Mouse (Mus musculus) liver, embryonic 15.5 days (tissue): ENCODE data around the gene Gmfg. TPM values are rescaled to one million over a fixed set of nuclear protein-coding genes. Genes with fewer than 3 reads are reported as not detected.

Experiments used
- ATAC-seq: fragments of 200-750 bp; cut with Nextera tagmentation; 2 replicates; pipeline ENCODE4 v1.8.0; 2017; ENCODE audit warnings: moderate number of reproducible peaks, mild to moderate bottlenecking, moderate library complexity; ENCODE audit not compliant: insufficient read depth
- H3K27ac ChIP-seq: fragments of 300-500 bp; sonication (generic); replicated peaks from 2 replicates; pipeline ENCODE4 v1.5.1; 2015; ENCODE audit warnings: mild to moderate bottlenecking, inconsistent platforms
- H3K27me3 ChIP-seq: fragments of 300-500 bp; sonication (generic); 2 replicates; pipeline ENCODE4 v1.6.1; 2015; ENCODE audit warnings: mild to moderate bottlenecking, inconsistent platforms
- H3K36me3 ChIP-seq: fragments of 300-500 bp; sonication (generic); replicated peaks from 2 replicates; pipeline ENCODE4 v1.6.1; 2015; ENCODE audit warnings: moderate library complexity, mild to moderate bottlenecking, inconsistent platforms
- H3K4me1 ChIP-seq: fragments of 300-500 bp; sonication (generic); replicated peaks from 2 replicates; pipeline ENCODE4 v1.6.1; 2015; ENCODE audit warnings: inconsistent platforms
- H3K4me2 ChIP-seq: fragments of 300-500 bp; sonication (generic); 2 replicates; pipeline ENCODE4 v1.6.1; 2015; ENCODE audit warnings: moderate library complexity, mild to moderate bottlenecking, inconsistent platforms
- H3K4me3 ChIP-seq: fragments of 300-500 bp; sonication (generic); replicated peaks from 2 replicates; pipeline ENCODE4 v1.5.1; 2015; ENCODE audit warnings: mild to moderate bottlenecking, inconsistent platforms
- H3K9ac ChIP-seq: fragments of 300-500 bp; sonication (generic); 2 replicates; pipeline ENCODE4 v1.6.1; 2015; ENCODE audit warnings: moderate library complexity, mild to moderate bottlenecking, inconsistent platforms
- H3K9me3 ChIP-seq: fragments of 300-500 bp; sonication (generic); replicated peaks from 2 replicates; pipeline ENCODE4 v1.6.1; 2016; ENCODE audit warnings: inconsistent platforms
- WGBS: fragments of 180-500 bp; shearing (Covaris S2); methylation state at CpG from one replicate; pipeline ENCODE4 v1.1.7; 2015; ENCODE audit warnings: mixed read lengths; ENCODE audit not compliant: insufficient replicate concordance; 5-methylcytosine and 5-hydroxymethylcytosine counted together
- polyA plus RNA-seq: library from polyadenylated mRNA; unstranded; fragments of >200 nt; fragmentation: Nextera tagmentation; extraction: Ambion mirVana; gene quantifications from 2 replicates; pipeline ENCODE4 v1.2.1, GENCODE M21; 2015

Gene Gmfg
- polyA plus RNA-seq, 1 experiment from 2014 or later = 35.6 TPM

DNA sequence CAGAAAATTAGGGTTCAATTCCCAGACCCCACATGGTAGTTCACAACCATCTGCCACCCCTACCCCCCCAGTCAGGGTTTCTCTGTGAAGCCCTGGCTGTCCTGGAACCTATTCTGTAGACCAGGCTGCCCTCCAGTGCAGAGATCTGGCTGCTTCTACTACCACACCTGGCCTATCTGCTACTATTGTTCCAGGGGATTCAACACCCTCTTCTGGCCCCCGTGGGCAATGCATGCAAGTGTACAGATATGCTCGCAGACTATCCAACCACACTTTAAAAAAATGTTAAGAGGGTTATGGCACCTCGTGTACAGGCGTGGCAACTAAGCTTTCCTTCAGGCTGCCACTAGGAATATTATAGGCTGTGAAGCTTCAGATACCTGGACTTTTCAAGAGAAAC lies 24.4 kb upstream of the Gmfg start:
- WGBS = 51% methylated on average over 4 of the region's 4 CpGs
- Histone ChIP-seq H3K27me3 (no peaks in the 10 kb centered on the region), H3K36me3 (peaks cover 94% of the 10 kb centered on the region), H3K4me2 (no peak overlapping the region), H3K4me1 (0 out of 2 replicates have a peak, but pooled peaks cover 3% of the 10 kb centered on the region), H3K4me3 (no peak overlapping the region), H3K9me3 (no peaks in the 10 kb centered on the region), H3K9ac (no peak overlapping the region), H3K27ac (no peak overlapping the region)
- no peak for ATAC-seq

DNA sequence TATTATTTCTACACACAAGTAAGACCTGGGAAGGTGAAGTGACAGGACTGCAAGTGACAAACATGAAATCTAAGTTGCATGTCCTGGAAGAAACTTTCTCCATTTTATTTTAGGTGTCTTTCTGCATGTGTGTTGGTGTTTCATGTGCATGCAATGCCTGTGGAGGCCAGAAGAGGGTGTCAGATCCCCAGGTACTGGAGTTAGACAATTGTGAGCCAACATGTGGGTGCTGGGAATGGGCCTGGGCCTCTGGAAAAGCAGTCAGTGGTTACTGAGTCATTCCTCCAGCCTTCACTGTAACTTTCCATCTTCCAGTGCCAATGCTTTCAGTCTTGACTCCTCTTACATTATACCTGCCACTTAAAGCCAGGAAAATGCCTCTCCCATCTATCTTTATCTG lies 19.9 kb upstream of the Gmfg start:
- H3K4me1 ChIP-seq = no peaks in the 10 kb centered on the region
- H3K4me2 ChIP-seq = no peak overlapping the region
- no peaks in the 10 kb centered on the region for H3K27me3 ChIP-seq
- H3K27ac ChIP-seq = no peak overlapping the region
- no peak overlapping the region for H3K9ac ChIP-seq
- no peaks in the 10 kb centered on the region for H3K9me3 ChIP-seq
- ATAC-seq = no peak
- H3K4me3 ChIP-seq = no peak overlapping the region
- peaks cover 99% of the 10 kb centered on the region for H3K36me3 ChIP-seq

DNA sequence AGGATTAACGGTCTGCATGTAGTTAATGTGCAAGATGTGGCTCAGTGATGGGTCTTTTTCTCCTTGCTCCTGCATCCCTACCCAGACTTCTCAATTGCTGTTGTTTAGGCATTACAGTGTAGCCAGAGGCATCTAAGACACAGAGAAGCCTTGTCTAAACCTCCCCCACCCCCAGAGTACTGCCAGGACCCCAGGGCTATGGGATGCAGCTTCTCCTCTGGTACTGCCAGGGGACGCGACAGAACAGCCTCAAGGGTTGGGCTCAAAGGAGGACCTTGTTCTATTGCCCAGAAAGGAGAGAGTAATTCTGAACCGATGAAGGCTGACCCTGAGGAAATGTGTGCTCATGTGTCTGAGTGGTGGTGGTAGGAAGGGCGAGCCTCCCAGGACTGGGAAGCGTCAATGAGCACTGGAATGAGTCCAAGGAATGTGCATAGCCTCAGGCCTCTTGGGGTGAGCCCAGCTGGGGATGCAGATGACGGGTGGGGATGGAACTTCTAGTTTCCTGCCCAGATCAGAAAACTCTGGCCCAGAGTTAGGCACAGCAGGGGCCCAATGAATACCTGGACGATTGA lies 19.1 kb upstream of the Gmfg start:
- Histone ChIP-seq H3K27me3 (no peaks in the 10 kb centered on the region), H3K4me2 (no peak overlapping the region), H3K4me1 (no peaks in the 10 kb centered on the region), H3K36me3 (peaks cover 99% of the 10 kb centered on the region), H3K9me3 (no peaks in the 10 kb centered on the region), H3K9ac (no peak overlapping the region), H3K27ac (no peak overlapping the region), H3K4me3 (no peak overlapping the region)
- 83% methylated on average over 8 of the region's 8 CpGs for WGBS
- no peak for ATAC-seq

DNA sequence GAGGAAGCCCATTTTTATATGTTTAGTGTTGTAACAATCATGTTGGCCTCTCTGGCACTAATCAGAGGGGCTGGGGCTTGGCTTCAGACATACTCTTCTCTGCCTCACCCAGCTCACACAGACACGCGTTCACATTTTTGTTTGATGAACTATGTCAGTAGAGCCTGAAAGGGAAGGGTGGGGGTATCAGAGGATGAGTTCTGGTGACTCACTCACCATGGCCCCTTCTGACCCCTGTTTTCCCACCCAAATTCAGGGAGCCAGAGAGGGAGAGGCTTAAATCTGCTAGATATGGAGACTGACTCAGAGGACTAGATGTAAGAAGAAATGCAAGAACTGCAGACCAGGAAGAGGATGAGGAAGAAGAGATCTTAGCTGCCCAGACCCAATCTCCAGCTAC lies 17.8 kb upstream of the Gmfg start:
- no peaks in the 10 kb centered on the region; the same call in 1 of the 2 replicates for H3K4me1 ChIP-seq
- no peaks in the 10 kb centered on the region for H3K9me3 ChIP-seq
- no peaks in the 10 kb centered on the region for H3K27me3 ChIP-seq
- H3K36me3 ChIP-seq = peaks cover 96% of the 10 kb centered on the region
- no peak overlapping the region for H3K9ac ChIP-seq
- H3K27ac ChIP-seq = no peak overlapping the region
- no peak overlapping the region for H3K4me2 ChIP-seq
- no peak overlapping the region for H3K4me3 ChIP-seq
- no peak for ATAC-seq
- WGBS = 96% methylated on average over 2 of the region's 2 CpGs

DNA sequence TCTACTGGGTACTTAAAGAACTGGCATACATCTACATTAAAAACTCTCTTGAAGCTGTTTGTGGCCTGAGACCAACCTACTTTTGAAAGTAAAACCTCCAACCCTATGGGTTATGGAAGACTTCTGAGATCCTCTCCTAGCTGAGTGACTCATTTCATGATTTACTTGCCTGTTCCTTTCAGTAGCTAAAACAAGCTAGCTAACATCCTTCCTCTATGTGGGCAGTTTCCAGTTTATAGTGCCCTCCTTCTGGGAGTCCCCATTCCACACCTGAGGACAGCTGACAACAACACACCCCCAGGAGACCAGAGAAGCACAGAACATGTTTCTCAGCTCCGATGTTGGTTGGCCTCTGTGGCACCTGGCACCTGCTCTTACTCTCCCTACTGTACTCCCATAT lies 14.2 kb upstream of the Gmfg start:
- no peak overlapping the region for H3K4me2 ChIP-seq
- no peak overlapping the region for H3K27ac ChIP-seq
- WGBS = 81% methylated on average over 1 of the region's 1 CpGs
- no peaks in the 10 kb centered on the region; the same call in 1 of the 2 replicates for H3K4me1 ChIP-seq
- no peak overlapping the region for H3K4me3 ChIP-seq
- ATAC-seq = no peak
- no peak overlapping the region for H3K9ac ChIP-seq
- H3K27me3 ChIP-seq = no peaks in the 10 kb centered on the region
- H3K9me3 ChIP-seq = no peaks in the 10 kb centered on the region
- H3K36me3 ChIP-seq = peaks cover 72% of the 10 kb centered on the region

DNA sequence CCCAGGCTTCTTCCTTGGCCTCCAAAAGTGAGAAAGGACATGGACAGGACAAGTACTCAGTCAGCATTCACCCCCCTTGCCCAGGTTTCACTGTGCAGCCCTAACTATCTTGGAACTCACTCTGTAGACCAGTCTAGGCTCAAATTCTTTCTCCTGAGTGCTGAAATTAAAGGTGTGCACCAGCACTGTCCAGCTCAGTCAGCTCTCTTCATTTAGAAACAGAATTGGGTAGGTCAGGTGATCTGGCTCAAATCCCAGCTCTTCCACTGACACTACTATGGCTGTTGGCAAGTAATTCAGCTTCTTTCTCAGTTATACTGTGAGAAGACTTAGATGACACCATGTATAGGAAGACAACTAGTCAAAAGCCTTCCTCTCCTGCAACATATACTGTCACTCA lies 9.5 kb upstream of the Gmfg start:
- no peak for ATAC-seq
- H3K27ac ChIP-seq = no peak overlapping the region
- no peak overlapping the region for H3K9ac ChIP-seq
- peaks cover 38% of the 10 kb centered on the region for H3K4me1 ChIP-seq
- no peaks in the 10 kb centered on the region for H3K9me3 ChIP-seq
- peaks cover 38% of the 10 kb centered on the region for H3K36me3 ChIP-seq
- H3K4me2 ChIP-seq = no peak overlapping the region
- no peaks in the 10 kb centered on the region for H3K27me3 ChIP-seq
- no peak overlapping the region for H3K4me3 ChIP-seq

DNA sequence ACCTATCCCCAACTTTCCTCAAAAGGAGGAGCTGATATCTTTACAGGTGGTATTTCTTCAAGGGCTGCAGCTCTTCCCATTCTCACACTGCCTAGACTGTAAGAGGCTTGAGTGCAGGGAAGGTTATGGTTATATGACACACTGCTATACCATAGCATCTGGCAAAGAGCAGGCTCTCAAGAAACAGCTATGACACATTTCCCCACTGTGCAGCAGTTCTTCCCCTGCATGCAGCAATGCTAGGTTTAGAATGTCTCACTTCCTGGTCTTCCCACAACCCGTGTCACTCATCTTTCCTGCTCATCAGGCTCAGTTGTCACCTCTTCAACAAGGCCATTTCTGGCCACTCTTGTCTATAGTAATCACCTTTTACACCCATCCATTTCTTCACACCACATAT lies 6.7 kb upstream of the Gmfg start:
- 8% methylated on average over 1 of the region's 1 CpGs for WGBS
- H3K4me2 ChIP-seq = peak overlapping the region; percentile 11; the same call in 1 of the 2 replicates
- H3K27me3 ChIP-seq = no peaks in the 10 kb centered on the region
- 0 out of 2 replicates have a peak overlapping the region, but pooled peaks have one; percentile 84 for H3K27ac ChIP-seq
- no peaks in the 10 kb centered on the region for H3K9me3 ChIP-seq
- peaks cover 30% of the 10 kb centered on the region for H3K36me3 ChIP-seq
- no peak overlapping the region for H3K4me3 ChIP-seq
- peaks cover 66% of the 10 kb centered on the region for H3K4me1 ChIP-seq
- ATAC-seq = no peak
- H3K9ac ChIP-seq = no peak overlapping the region

DNA sequence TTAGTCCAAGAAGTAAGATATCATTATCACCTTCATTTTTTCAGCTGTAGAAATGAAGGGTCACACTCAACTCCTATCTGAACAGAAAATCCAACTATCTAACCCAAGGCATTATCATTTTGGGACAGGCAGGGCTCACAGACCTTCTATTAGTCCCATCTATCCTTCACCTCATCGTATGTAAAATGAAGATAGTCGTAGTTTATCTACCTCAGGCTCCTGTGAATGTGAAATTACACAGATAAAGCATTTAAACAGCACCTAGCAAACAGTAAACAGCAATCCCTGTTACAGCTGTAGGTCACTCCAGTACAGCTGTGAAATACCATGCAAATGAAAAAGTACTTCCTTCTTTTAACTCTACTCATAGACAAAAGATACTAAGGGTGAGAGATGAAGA lies 5.0 kb upstream of the Gmfg start:
- Histone ChIP-seq H3K27ac (peak overlapping the region; percentile 84), H3K4me1 (peaks cover 71% of the 10 kb centered on the region), H3K9ac (peak overlapping the region; percentile 23; the same call in 1 of the 2 replicates), H3K4me2 (peak overlapping the region; percentile 89), H3K9me3 (no peaks in the 10 kb centered on the region), H3K27me3 (no peaks in the 10 kb centered on the region), H3K36me3 (peaks cover 27% of the 10 kb centered on the region), H3K4me3 (peak overlapping the region; percentile 21)
- no peak for ATAC-seq
- 23% methylated on average over 2 of the region's 2 CpGs for WGBS

DNA sequence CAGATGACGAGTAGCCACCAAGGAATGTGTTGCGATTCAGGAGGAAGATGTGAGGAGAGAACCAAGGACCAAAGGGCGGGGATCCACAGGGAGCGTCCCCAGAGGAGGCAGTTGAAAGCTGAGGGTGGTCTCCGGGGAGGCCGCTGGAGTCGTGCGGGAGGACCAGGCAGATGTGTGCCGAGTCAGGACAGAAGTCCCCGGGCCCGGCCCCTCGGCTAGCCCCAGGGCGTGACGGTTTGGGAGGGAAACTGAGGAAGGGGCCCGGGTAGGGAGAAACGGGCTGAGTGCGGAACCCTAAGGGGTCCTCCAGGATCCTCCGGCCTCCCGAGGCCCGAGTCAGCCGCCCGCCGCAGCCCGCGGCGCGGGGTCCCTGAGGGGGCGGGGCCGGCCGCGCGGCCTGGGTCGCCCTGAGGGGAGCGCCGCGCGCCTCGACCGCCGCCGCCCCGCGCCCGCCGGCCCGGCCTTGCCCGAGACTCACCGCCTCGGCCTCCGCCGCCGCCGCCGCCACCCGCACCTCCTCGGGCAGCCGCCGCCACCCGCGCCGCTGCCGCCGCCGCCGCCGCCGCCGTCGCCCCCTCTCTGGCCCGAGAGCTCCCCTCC lies 1.5 kb upstream of the Gmfg start:
- no peaks in the 10 kb centered on the region for H3K9me3 ChIP-seq
- H3K27me3 ChIP-seq = no peaks in the 10 kb centered on the region
- peak overlapping the region; percentile 89 for H3K4me2 ChIP-seq
- peak; percentile 4; the same call in 1 of the 2 replicates for ATAC-seq
- peak overlapping the region; percentile 89 for H3K4me3 ChIP-seq
- peaks cover 15% of the 10 kb centered on the region for H3K36me3 ChIP-seq
- peak overlapping the region; percentile 78 for H3K27ac ChIP-seq
- peaks cover 63% of the 10 kb centered on the region for H3K4me1 ChIP-seq
- 0% methylated on average over 33 of the region's 70 CpGs for WGBS
- H3K9ac ChIP-seq = peak overlapping the region; percentile 96

DNA sequence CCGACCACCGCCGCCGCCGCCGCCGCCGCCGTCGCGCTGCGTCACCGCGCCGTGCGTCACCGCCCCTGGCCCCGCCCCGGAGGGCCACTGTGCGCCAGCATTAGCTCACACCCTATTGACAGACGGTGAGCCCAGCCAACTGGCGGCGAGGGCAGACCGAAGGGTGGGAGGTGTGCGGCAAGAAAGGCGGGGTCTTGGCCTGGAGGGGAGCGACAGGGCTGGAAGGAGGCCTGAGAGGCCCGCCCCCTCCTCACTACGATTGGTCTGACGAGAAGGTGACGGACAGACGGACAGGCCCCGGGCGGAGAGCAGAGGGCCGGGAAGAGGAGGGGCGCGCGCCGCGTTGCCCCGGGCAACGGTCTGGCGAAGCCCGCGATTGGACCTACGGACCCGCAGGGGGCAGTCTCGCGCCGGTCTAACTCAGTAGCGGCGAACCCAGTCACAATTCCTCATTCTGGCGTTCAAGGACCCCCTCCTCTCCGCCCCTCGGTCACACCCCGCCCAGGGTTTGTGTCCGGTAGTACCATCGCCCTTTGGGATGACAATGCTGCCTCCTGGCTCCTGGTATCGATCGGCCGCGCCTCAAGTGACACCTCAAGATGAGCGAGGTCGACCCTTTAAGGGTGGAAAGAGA lies 859 bp upstream of the Gmfg start:
- H3K27me3 ChIP-seq = no peaks in the 10 kb centered on the region
- H3K4me1 ChIP-seq = peaks cover 57% of the 10 kb centered on the region
- peak overlapping the region; percentile 91 for H3K4me2 ChIP-seq
- peak overlapping the region; percentile 89 for H3K4me3 ChIP-seq
- no peaks in the 10 kb centered on the region for H3K9me3 ChIP-seq
- peaks cover 11% of the 10 kb centered on the region for H3K36me3 ChIP-seq
- ATAC-seq = peak; percentile 94
- H3K9ac ChIP-seq = peak overlapping the region; percentile 96
- peak overlapping the region; percentile 83 for H3K27ac ChIP-seq
- WGBS = under 1% methylated on average over 64 of the region's 64 CpGs

DNA sequence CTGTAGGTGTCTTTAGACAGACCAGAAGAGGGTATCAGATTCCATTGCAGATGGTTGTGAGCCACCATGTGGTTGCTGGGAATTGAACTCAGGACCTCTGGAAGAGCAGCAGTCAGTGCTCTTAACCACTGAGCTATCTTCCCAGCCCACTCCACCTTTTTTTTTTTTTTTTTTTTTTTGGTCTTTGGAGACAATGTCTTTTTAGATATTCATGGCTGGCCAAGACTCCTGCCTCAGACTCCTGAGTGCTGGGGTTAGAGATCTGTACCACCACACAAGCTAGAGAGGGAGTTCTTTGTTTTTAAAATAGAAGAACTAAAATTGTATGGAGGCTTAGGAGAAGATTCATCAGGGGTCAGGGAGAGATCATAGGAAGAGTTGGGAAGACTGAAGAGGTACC lies 717 bp downstream of the Gmfg start:
- no peak overlapping the region for H3K4me3 ChIP-seq
- H3K27me3 ChIP-seq = no peaks in the 10 kb centered on the region
- H3K36me3 ChIP-seq = peaks cover 5% of the 10 kb centered on the region
- H3K27ac ChIP-seq = peak overlapping the region; percentile 83; the same call in 1 of the 2 replicates
- H3K9me3 ChIP-seq = no peaks in the 10 kb centered on the region
- H3K4me2 ChIP-seq = 0 out of 2 replicates have a peak overlapping the region, but pooled peaks have one; percentile 91
- peaks cover 41% of the 10 kb centered on the region for H3K4me1 ChIP-seq
- H3K9ac ChIP-seq = no peak overlapping the region
- ATAC-seq = no peak
